Mouse (Mus musculus) embryonic facial prominence, embryonic 12.5 days (tissue): ENCODE measurements around the gene Ino80. TPM values are rescaled to one million over a fixed set of nuclear protein-coding genes. Genes with fewer than 3 reads are reported as not detected.

ENCODE experiments used
- ATAC-seq: fragments of 200-750 bp; cut with Nextera tagmentation; 2 replicates; pipeline ENCODE4 v1.8.0; 2017; ENCODE audit not compliant: insufficient number of reproducible peaks, insufficient read depth, low FRiP score, low TSS enrichment
- H3K27ac ChIP-seq: fragments of 300-500 bp; sonication (generic); 2 replicates; pipeline ENCODE4 v1.5.1; 2016; ENCODE audit warnings: mild to moderate bottlenecking
- H3K27me3 ChIP-seq: fragments of 300-500 bp; sonication (generic); 2 replicates; pipeline ENCODE4 v1.6.1; 2016; ENCODE audit warnings: mild to moderate bottlenecking, moderate library complexity
- H3K36me3 ChIP-seq: fragments of 300-500 bp; sonication (generic); 2 replicates; pipeline ENCODE4 v1.6.1; 2016; ENCODE audit warnings: mild to moderate bottlenecking
- H3K4me1 ChIP-seq: fragments of 300-500 bp; sonication (generic); 2 replicates; pipeline ENCODE4 v1.6.1; 2016
- H3K4me2 ChIP-seq: fragments of 300-500 bp; sonication (generic); replicated peaks from 2 replicates; pipeline ENCODE4 v1.6.1; 2016; ENCODE audit warnings: mild to moderate bottlenecking, moderate library complexity
- H3K4me3 ChIP-seq: fragments of 300-500 bp; sonication (generic); 2 replicates; pipeline ENCODE4 v1.5.1; 2016; ENCODE audit warnings: mild to moderate bottlenecking
- H3K9ac ChIP-seq: fragments of 300-500 bp; sonication (generic); 2 replicates; pipeline ENCODE4 v1.6.1; 2016; ENCODE audit warnings: mild to moderate bottlenecking, moderate library complexity
- H3K9me3 ChIP-seq: fragments of 300-500 bp; sonication (generic); 2 replicates; pipeline ENCODE4 v1.6.1; 2016; ENCODE audit warnings: mild to moderate bottlenecking, moderate library complexity
- WGBS: fragments of 180-500 bp; shearing (Covaris S2); methylation state at CpG from one replicate; pipeline ENCODE4 v1.1.7; 2016; 5-methylcytosine and 5-hydroxymethylcytosine counted together
- polyA plus RNA-seq: library from polyadenylated mRNA; unstranded; fragments of >200 nt; fragmentation: Nextera tagmentation; extraction: Ambion mirVana; gene quantifications from 2 replicates; pipeline ENCODE4 v1.2.1, GENCODE M21; 2016

The Ino80 gene
- polyA plus RNA-seq, 1 experiment from 2014 or later = 4.9 TPM

DNA sequence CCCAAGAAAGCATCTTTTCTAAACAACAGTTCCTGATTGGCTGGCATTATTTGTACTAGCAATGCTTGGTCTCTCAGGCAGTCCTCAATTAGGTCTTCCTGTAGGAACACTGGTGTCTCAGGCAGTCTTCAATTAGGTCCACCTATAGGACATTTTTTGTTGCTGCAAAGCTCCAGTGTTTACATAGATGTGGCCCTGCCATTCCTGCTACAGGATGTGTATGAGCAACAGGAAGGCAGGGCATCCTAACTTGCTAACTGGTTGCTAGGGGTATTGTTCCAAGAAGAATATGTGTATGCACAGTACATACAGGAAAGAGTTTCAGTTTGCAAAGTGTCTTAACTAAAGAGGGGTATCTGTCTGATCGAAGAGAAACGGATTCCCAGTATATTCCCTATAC lies 18.6 kb upstream of the Ino80 start:
- Histone ChIP-seq H3K27ac (no peak overlapping the region), H3K9me3 (no peaks in the 10 kb centered on the region), H3K4me1 (no peaks in the 10 kb centered on the region), H3K9ac (no peak overlapping the region), H3K4me3 (no peak overlapping the region), H3K4me2 (no peak overlapping the region), H3K36me3 (no peaks in the 10 kb centered on the region), H3K27me3 (no peaks in the 10 kb centered on the region)
- 84% methylated on average over 2 of the region's 2 CpGs for WGBS
- ATAC-seq = no peak

DNA sequence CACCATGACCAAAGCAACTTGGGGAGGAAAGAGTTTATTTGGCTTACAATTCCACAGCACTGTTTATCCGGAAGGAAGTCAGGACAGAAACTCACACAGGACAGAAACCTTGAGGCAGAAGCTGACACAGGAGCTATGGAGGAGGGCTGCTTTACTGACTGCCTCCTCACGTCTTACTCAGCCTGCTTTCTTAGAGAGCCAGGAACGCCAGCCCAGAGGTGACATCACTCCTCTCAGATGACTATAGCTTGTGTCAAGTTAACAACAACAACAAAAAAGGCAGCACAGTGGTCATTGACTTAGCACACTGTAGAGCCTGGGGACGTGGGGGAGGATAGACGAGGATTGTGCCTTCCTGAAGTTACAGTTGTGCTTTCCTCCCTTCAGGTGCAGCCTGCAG lies 14.5 kb upstream of the Ino80 start:
- no peak for ATAC-seq
- Histone ChIP-seq H3K36me3 (no peaks in the 10 kb centered on the region), H3K9ac (no peak overlapping the region), H3K9me3 (no peaks in the 10 kb centered on the region), H3K4me3 (no peak overlapping the region), H3K4me2 (no peak overlapping the region), H3K27ac (no peak overlapping the region), H3K4me1 (no peaks in the 10 kb centered on the region), H3K27me3 (no peaks in the 10 kb centered on the region)
- WGBS = 55% methylated on average over 5 of the region's 5 CpGs

DNA sequence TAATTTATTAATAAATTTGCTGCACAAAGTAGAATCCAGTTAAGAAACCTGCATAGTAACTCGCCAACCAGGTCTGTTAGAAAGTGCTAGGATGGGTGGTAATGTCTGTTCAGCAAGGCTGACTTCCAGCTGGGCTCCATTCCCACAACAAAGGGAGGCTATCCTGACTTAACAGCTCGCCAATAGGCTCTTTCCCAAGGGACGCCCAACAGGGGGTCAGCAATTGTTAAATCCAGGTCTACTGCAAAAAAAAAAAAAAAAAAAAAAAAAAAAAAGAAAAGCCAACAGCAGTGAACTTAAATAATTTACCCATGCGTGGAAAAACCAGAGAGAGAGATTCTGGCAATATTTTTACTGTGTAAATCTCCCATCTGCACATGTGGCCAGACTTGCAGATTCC lies 9.0 kb upstream of the Ino80 start:
- no peak overlapping the region for H3K9ac ChIP-seq
- H3K27ac ChIP-seq = no peak overlapping the region
- H3K27me3 ChIP-seq = no peaks in the 10 kb centered on the region
- H3K4me2 ChIP-seq = no peak overlapping the region
- no peak overlapping the region for H3K4me3 ChIP-seq
- H3K9me3 ChIP-seq = no peaks in the 10 kb centered on the region
- no peaks in the 10 kb centered on the region for H3K4me1 ChIP-seq
- no peak for ATAC-seq
- 7% methylated on average over 4 of the region's 4 CpGs for WGBS
- no peaks in the 10 kb centered on the region for H3K36me3 ChIP-seq

DNA sequence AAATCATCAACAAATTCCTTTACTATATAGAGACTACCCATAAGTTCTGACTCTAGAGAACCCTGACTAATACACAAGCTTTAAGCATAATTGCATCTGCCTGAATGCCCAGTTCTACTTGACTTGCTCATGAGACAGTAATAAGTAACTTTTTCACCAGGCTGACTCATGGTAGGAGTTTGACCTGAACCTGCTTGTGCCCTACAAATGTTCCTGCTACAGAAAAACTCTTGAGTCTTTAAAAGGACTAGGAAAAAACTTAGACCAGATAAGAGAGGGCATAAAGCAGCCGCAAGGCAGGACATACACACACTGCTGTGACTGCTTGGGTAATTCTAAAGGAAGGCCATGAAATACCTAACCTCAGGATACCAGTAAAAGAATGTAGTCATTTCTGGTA lies 4.8 kb upstream of the Ino80 start:
- Histone ChIP-seq H3K27me3 (no peaks in the 10 kb centered on the region), H3K4me3 (no peak overlapping the region), H3K36me3 (no peaks in the 10 kb centered on the region), H3K27ac (no peak overlapping the region), H3K4me1 (no peaks in the 10 kb centered on the region), H3K9ac (no peak overlapping the region), H3K4me2 (no peak overlapping the region), H3K9me3 (no peaks in the 10 kb centered on the region)
- ATAC-seq = no peak
- 100% methylated on average over 1 of the region's 1 CpGs for WGBS

DNA sequence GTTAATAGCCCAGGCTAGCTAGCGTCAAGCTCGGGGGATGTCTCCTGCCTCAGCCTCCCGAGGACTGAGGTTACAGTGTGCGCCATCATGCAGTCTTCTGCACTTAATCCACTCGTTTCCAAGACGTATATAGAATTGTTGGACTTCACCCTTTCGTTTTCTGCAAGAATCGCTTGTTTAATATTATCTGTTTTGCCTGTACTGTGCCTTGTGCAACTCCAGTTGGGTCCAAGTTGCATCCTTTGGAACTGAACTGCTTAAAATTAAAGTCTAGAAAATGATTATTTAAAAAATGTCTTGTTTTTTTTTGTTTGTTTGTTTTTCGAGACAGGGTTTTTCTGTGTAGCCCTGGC lies 886 bp upstream of the Ino80 start:
- Histone ChIP-seq H3K9me3 (no peaks in the 10 kb centered on the region), H3K4me2 (peak overlapping the region; percentile 65), H3K4me1 (peaks cover 8% of the 10 kb centered on the region), H3K27me3 (no peaks in the 10 kb centered on the region), H3K36me3 (no peaks in the 10 kb centered on the region), H3K27ac (peak overlapping the region; percentile 98), H3K4me3 (peak overlapping the region; percentile 91), H3K9ac (peak overlapping the region; percentile 74)
- 14% methylated on average over 9 of the region's 9 CpGs for WGBS
- peak; percentile 22; the same call in 1 of the 2 replicates for ATAC-seq

DNA sequence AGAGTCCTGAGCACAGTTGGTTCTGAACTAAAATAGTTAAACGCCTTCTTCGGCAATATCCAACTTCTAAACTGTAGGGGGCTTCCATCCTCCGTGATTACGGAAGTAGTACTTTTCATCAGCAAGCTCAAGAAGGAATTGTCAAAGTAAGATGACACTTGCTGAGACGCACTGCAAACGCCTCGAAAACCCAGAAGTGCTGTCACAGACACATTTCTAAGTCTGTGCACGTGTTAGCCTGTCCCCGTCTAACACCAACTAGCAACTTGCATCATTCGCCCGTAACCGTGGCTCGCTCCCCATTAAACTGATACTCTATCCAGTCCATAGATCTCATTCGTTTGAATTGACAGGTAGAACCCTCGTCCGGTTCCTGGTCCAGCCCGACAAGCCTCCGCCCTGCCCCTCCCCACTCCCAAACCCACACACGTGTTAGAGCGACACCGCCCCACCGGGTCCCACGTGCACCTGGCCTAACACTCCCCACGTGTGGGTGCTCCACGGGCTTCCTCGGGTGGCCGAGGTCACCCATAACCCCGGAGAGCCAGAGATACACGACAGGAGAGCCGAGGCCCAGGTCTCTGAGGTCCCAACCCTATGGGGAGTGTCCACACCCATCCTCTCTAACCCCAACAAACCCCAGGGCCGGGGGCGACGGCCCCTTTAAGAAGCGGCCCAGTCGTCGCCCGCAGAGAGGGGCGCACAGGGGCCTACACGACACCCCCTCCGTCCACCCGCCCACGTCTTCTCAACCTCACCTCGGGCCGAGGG lies 681 bp downstream of the Ino80 start:
- Histone ChIP-seq H3K27me3 (no peaks in the 10 kb centered on the region), H3K4me1 (peaks cover 8% of the 10 kb centered on the region), H3K9me3 (no peaks in the 10 kb centered on the region), H3K36me3 (0 out of 2 replicates have a peak, but pooled peaks cover 5% of the 10 kb centered on the region), H3K4me3 (peak overlapping the region; percentile 91), H3K27ac (peak overlapping the region; percentile 98), H3K4me2 (peak overlapping the region; percentile 65), H3K9ac (peak overlapping the region; percentile 98)
- WGBS = under 1% methylated on average over 44 of the region's 44 CpGs
- ATAC-seq = peak; percentile 66

DNA sequence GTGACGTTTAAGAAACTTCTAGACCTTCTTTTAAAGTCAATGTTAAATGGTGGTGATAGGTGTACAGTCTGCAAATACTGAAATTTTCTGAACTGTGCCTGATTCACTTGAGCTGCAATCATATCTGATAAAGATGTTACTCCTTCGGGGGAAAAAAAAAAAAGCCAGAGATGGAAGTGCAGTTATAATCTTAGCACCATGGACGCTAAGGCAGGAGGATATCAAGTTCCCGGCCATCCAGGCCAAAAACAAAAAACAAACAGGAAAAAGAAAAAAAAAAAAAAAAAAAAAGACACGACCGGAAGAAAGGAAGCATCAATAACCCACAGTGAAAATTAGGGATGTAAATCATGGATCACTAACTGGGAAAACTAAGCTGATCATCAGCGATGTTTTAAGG lies 1.3 kb downstream of the Ino80 start:
- peaks cover 8% of the 10 kb centered on the region for H3K4me1 ChIP-seq
- H3K4me2 ChIP-seq = peak overlapping the region; percentile 65
- no peak overlapping the region; the same call in 1 of the 2 replicates for H3K27ac ChIP-seq
- H3K27me3 ChIP-seq = no peaks in the 10 kb centered on the region
- WGBS = 13% methylated on average over 7 of the region's 7 CpGs
- H3K36me3 ChIP-seq = 0 out of 2 replicates have a peak, but pooled peaks cover 5% of the 10 kb centered on the region
- no peaks in the 10 kb centered on the region for H3K9me3 ChIP-seq
- ATAC-seq = no peak
- H3K4me3 ChIP-seq = peak overlapping the region; percentile 91
- peak overlapping the region; percentile 98 for H3K9ac ChIP-seq

DNA sequence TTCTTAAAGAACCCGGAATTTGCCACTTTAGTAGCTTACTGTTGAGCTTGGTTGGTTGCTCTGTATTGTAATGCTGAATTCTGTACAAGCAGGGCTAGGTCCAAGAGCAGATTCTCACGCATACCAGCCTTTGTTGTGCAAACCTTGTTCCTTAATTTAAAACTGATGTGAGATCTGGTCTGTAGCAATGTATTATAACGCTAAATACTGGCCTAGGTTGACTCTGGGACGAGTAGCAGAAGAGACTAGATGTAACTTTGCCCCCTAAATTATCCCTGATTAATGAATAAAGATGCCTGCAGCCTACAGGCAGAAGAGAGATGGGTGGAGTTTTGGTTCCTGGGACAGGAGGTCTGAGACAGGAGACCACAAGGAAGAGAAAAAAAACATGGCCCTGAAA lies 13.5 kb downstream of the Ino80 start:
- Histone ChIP-seq H3K4me3 (no peak overlapping the region), H3K27me3 (no peaks in the 10 kb centered on the region), H3K36me3 (0 out of 2 replicates have a peak, but pooled peaks cover 7% of the 10 kb centered on the region), H3K4me1 (0 out of 2 replicates have a peak, but pooled peaks cover 3% of the 10 kb centered on the region), H3K4me2 (no peak overlapping the region), H3K9ac (no peak overlapping the region), H3K27ac (no peak overlapping the region), H3K9me3 (no peaks in the 10 kb centered on the region)
- no peak for ATAC-seq
- WGBS = 43% methylated on average over 4 of the region's 4 CpGs

DNA sequence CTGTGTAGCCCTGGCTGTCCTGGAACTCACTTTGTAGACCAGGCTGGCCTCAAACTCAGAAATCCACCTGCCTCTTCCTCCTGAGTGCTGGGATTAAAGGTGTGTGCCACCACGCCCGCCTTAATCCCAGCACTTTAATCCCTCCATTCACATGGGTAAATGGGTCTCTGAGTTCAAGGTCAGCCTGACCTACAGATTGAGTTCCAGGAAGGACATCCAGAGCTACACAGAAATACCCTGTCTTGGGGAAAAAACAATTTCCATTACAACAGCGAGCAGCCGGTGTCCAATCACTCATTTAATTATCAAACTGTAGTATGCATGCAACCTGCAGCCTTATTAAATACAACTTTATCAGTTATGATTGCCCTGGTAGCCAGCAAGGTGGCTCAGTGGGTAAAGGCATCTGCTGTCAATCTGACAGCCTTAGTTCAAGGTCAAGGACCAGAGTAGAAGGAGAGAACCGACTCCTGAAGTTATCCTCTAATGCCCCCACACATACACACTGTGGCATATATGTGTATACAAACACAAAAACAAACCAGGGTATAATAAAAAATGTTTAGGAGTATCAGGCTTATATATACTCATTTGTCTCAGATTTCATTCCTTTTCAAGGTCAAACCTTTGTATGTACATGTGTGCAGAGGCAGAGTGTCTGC lies 14.2 kb downstream of the Ino80 start:
- 93% methylated on average over 5 of the region's 5 CpGs for WGBS

DNA sequence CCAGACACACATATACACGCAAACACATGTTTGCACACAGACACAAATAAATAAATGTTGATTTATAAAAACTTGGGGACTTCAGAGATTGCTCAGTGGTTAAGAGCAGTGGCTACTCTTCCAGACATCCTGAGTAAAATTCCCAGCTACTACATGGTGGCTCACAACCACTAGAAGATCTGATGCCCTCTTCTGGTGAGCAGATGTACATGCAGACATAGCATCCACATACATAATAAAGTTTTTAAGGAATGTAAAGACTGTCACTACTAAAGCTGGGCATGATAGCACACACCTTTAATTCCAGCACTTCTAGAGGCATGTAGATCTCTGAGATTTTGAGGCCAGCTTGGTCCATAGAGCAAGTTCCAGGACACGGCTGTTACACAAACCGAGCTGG lies 16.5 kb downstream of the Ino80 start:
- Histone ChIP-seq H3K4me2 (no peak overlapping the region), H3K9ac (no peak overlapping the region)
- 95% methylated on average over 3 of the region's 3 CpGs for WGBS

More for the DNA sequence above, 14.2 kb downstream of the Ino80 start:
- Histone ChIP-seq H3K4me2 (no peak overlapping the region), H3K36me3 (0 out of 2 replicates have a peak, but pooled peaks cover 7% of the 10 kb centered on the region), H3K4me3 (no peak overlapping the region), H3K9me3 (no peaks in the 10 kb centered on the region), H3K27me3 (no peaks in the 10 kb centered on the region), H3K4me1 (0 out of 2 replicates have a peak, but pooled peaks cover 3% of the 10 kb centered on the region), H3K27ac (no peak overlapping the region), H3K9ac (no peak overlapping the region)
- ATAC-seq = no peak

DNA sequence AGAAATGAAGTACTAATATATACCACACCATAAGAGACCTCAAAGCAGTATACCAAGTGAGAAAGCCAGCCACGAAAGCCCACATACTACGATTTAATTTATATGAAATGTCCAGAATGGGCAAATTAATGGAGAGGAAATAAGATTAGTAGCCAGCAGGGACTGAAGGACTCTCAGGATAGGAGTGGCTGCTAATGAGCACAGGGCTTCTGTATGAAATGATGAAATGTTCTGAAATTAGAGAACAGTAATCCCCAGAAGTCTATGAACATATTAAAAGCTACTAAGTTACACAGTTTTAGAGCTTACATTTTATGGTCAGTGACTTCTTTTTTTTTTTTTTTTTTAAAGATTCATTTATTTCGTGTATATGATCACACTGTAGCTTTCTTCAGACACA lies 22.9 kb downstream of the Ino80 start:
- 91% methylated on average over 3 of the region's 3 CpGs for WGBS

More for the DNA sequence above, 16.5 kb downstream of the Ino80 start:
- Histone ChIP-seq H3K4me3 (no peak overlapping the region), H3K27ac (no peak overlapping the region), H3K9me3 (no peaks in the 10 kb centered on the region), H3K4me1 (0 out of 2 replicates have a peak, but pooled peaks cover 3% of the 10 kb centered on the region), H3K27me3 (no peaks in the 10 kb centered on the region), H3K36me3 (peaks cover 13% of the 10 kb centered on the region; the same call in 1 of the 2 replicates)
- ATAC-seq = no peak

DNA sequence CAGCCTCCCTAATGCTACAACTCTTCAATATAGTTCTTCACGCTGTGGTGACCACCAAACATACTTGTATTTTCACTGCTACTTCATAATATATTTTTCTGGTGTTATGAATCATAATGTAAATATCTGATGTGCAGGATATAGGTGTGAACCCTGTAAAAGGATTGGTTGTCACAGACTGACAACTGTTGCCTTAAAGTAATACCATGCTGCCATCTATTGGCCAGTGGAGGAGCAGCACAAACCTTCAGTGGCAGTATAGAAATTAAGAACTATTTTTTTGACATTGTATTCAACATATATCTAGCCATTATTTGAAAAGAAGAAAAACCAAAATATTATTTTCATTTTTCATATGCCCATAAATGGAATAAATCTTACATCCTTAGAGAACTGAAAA lies 40.5 kb downstream of the Ino80 start:
- no peak overlapping the region for H3K9ac ChIP-seq
- no peaks in the 10 kb centered on the region for H3K9me3 ChIP-seq
- no peaks in the 10 kb centered on the region for H3K27me3 ChIP-seq
- H3K36me3 ChIP-seq = peaks cover 48% of the 10 kb centered on the region
- no peak for ATAC-seq
- H3K4me3 ChIP-seq = no peak overlapping the region
- WGBS = 97% methylated on average over 1 of the region's 1 CpGs
- no peaks in the 10 kb centered on the region for H3K4me1 ChIP-seq
- no peak overlapping the region for H3K4me2 ChIP-seq
- no peak overlapping the region for H3K27ac ChIP-seq

More for the DNA sequence above, 22.9 kb downstream of the Ino80 start:
- no peak for ATAC-seq
- Histone ChIP-seq H3K4me2 (no peak overlapping the region), H3K27me3 (no peaks in the 10 kb centered on the region), H3K36me3 (peaks cover 29% of the 10 kb centered on the region), H3K27ac (no peak overlapping the region), H3K4me1 (no peaks in the 10 kb centered on the region), H3K4me3 (no peak overlapping the region), H3K9ac (no peak overlapping the region), H3K9me3 (no peaks in the 10 kb centered on the region)
